Mouse (Mus musculus) liver (tissue): ENCODE data around the gene Cish.

ENCODE experiments used
- DNase-seq: peaks from one replicate; pipeline ENCODE4 v3.0.0-alpha.2; 2020; ENCODE audit warnings: mixed read lengths

The Cish gene

GRCm38 (mm10) chr9:107278527-107279377 lies 17.1 kb upstream of the Cish start:
- DNase-seq, result no peak

GRCm38 (mm10) chr9:107279378-107280321 lies 16.2 kb upstream of the Cish start:
- peak; percentile 41 for DNase-seq

DNA sequence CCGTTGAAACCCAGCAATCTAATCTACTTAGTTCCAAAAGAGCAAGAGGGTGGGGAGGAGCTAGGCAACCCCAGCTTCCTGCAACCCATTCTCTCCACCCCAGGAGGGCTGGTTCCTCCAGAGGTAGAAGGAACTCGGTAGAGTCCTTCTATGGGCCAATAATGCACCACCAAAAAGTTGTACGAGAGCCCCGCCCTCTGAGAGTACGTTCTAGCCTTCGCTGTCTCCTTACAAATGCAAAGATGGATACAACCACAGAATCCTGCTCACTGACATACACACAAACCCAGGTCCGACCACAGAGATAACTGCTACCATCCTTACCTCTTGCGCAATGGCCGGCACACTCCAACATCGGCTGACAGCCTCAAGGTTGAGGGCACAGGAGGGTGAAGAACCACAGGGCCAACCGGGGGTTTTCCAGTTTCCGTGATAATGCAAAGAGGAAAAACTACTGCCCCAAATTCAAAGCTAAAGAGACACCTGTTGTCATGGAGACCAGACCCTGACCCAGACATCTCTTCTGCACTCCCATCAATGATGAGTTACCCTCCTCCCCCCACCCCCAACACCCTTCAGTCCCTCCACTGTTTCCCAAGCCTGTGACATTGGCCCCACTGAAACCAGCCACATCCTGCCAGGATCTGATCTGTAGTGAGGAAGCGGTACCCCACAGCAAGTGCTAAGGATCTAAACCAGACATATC lies 15.4 kb upstream of the Cish start:
- DNase-seq, result peak; percentile 41

- no peak for DNase-seq
Measured at GRCm38 (mm10) chr9:107281241-107281987, 14.4 kb upstream of the Cish start.

DNA sequence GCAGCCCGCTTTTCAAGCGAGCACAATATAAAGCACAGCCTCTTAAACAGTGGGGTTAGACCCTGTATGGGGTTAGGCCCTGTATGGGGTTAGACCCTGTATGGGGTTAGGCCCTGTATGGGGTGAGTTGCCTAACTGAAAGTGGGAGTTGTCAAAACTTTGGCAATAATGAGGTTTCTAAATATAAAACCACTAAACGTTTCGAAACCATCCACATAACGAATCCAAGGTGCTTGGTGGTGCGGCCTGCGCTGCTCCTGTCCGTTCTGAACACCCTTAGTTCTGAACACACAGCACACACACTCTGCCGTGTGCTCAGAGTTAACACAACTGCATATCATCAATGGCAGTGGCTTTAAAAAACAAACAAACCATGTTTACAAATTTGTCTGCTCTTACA lies 12.9 kb upstream of the Cish start:
- DNase-seq, result no peak

GRCm38 (mm10) chr9:107285009-107285408 lies 10.8 kb upstream of the Cish start:
- peak; percentile 51 for DNase-seq

GRCm38 (mm10) chr9:107287294-107287693 lies 8.5 kb upstream of the Cish start:
- no peak for DNase-seq

DNA sequence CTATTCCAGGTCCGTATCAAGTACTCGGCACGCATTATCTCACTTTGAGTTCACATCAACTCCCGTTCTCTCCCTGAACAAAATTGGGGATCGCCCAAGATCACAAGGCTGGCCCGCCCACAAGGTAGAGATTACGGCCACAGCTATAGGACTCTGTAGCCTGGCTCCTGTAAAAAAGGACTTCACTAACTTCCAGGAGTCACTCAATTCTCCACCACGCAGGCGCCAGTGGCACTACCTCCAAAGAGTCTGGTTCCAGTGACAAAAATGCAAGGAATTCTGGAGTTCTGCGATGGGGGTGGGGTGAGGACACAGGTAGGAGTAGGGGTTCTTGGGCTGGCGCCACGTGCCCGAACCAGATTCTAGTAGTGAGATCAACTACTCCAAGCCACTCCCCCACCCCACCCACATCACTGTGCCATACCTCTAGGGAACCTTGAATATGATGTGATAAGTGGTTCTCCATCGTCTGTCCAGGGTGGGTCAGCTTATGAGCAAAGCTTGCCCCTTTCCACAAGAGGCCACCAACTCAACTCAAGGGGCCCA lies 7.6 kb upstream of the Cish start:
- no peak for DNase-seq

- DNase-seq, result peak; percentile 76
Measured at GRCm38 (mm10) chr9:107288711-107289110, 7.1 kb upstream of the Cish start.

DNA sequence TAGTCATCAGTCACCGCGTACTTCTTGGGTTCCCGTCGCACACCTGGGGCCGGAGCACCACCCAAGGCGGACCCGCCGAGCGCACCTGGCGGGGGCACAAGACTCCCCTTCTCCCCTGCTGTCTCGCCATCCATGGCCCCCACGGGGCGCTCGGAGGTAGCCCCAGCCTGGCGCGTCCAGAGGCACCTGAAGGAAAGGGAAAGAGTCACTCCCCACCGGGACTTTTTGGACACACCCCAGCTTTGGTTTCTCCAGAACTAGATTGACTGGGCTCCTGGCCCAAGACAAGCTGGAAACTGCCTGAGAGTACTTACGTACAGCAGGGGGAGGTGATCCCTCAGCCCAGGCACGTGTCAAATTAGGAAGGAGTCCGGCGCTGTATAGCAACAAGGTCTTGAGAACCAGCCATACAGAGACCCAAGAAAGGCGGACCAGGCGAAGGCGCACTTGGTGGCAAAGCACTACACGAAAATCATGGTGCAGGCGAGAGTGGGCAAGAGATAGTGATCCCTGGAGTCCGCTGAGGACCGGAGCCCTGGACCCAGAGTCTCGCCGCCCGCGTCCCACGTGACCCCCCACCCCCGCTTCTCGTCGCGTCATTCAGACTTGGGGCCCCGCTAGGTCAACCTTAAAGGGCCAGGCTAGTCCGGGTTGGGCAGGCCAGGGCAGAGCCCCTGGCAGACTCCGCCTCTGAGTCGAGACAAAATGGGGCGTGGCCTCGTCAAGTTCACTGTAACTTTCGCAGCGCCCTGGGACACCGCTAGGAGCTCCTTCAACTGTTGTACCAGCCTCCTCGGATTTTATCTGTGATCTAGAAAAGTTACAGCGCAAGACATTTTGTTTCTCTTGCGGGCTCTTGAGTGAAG lies 6.4 kb upstream of the Cish start, which contains the start of gene Mapkapk3:
TSS of gene Mapkapk3 (minus strand) at position 667 of the 866 bp plus-strand sequence.
- peak; percentile 93 for DNase-seq

DNA sequence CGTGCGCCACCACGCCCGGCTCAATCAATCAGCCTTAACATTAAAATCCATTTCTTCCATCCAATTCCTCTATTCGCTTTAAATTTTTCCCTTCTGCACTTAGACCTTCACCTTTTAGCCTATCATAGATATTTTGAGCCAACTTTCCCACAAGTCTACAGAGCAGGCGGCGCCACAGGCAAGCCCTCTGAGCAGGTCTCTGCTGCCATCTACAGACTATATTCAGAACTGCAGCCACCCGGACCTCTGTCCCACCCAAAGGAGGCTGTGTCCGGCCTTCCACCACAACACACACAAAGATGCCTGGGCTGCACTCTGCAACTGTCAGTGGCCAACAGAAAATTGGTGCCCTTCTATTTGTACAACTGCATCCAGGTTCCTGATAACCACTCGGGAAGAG lies 4.9 kb upstream of the Cish start:
- DNase-seq, result peak; percentile 83

DNA sequence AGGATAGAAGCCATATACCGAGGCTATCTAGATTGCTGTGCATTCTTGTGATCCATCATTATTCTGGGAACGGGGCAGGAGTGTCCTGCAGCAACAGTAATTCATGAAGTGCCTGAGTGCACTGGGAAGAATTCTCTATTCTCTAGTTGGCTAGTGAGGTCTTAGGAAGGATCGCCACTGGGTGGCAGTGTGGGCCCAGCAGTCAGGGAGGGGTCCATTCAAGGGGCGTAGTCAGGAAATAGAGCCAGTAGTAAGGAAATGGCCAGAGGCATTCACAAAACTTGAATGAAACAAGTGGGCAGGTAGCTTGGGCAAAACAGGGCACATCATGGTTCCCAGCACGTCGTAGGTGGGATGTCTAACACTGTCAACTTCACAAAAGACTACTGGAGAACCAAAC lies 1.6 kb upstream of the Cish start:
- peak; percentile 86 for DNase-seq

DNA sequence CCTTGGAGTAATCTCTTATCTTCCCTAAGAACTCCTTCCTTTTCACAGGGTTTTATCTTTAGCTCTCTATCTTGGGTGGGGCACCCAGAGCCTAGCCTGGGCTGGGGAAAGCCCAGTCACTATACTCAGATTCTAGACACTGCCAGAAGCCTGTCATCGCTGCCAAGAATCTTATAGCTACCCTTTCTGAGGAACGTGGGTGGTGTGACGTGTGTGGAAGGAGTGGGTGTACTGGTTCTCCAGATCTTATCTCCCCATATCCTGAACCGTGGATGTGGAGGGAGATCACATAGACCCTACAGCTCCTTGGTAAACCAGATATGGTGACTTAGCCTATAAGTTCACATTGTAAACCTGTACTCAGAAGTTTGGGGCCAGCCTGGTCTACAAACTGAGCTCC lies 210 bp upstream of the Cish start:
- DNase-seq, result peak; percentile 69

DNA sequence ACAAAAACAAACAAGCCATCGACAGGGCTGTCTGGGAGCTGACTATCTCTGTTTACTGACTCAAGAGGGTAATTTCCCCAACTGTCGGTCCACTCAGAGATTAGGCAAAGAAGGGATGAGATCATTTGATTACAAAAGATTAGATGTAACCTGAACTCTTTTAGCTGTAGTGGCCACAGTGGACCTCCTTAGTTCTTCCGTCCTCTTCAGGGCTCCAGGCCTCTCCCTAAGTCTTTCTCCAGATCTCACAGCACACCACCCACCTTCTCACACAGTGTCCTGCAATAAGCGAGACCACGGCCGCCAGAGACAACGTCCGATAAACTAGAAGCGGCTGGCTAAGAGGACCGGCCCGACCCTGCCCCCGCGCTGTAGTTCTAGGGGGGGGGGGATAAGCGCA lies 215 bp downstream of the Cish start:
- DNase-seq, result no peak

- DNase-seq, result peak; percentile 95
Measured at GRCm38 (mm10) chr9:107296501-107296965, 707 bp downstream of the Cish start.

DNA sequence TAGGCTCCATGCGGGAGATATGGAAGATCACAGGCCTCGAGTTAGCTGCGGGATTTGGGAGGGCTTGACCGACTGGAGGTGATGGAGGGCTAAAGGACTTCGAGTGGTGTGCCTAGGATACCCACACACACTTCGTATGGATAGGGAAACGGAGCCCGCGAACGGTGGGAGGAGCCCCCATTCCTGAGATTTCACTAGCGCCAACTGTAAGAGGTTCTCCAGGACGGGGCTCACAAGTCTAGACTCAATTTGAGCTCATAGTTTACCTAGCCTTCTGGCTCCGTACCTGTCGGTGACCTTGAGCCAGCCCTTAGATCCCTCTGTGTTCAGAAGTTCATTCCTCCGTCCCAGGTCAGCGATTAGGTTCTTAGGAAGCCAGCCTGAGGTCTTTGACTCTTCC lies 1.2 kb downstream of the Cish start:
- peak; percentile 37 for DNase-seq

DNA sequence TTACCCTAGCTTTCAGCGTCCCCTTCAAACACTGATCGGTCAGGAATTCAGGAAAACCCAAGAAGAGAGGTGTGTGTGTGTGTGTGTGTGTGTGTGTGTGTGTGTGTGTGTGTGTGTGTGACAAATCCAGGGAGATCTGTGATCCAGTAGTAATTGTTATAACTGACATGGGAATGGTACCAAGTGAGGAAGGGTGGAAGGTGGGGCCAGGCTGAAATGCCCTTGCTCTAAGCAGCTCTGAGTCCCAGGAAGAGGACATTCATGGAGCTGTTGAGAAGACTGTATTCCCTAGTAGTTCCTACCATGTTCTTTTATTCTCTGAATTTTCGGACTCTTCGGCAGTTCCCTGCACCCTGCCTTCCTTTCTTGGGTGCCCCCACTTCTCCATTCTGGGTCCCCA lies 1.8 kb downstream of the Cish start:
- no peak for DNase-seq

GRCm38 (mm10) chr9:107298059-107298780 lies 2.4 kb downstream of the Cish start:
- DNase-seq, result peak; percentile 78

DNA sequence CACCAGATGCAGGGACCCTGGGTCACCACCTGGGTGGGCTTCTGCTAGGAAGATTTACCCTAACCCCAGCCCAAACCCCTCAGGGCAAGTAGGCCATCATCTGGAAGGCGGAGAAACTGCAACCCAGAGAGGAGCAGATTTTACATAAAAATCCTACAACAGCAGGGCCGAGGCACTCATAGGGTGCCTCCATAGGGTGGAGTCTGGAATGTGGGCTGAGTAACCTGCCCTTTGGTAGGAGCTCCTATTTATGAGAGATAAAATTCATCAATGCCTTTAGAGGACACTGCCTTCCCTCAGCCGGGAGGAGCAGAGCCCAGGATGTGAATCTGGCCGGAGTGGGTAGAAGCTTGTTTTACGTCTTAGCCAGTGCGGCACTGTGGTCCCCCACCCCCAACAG lies 3.0 kb downstream of the Cish start:
- DNase-seq, result no peak

GRCm38 (mm10) chr9:107299783-107300182 lies 4.0 kb downstream of the Cish start:
- DNase-seq, result no peak
